Mouse (Mus musculus) liver, embryonic 18 days (tissue): ENCODE data around the gene 5031439G07Rik. TPM values are rescaled to one million over a fixed set of nuclear protein-coding genes. Genes with fewer than 3 reads are reported as not detected.

ENCODE experiments used
- polyA plus RNA-seq: library from polyadenylated mRNA; depleted of rRNA; stranded (reverse); fragments of >200 nt; gene quantifications from 2 replicates; pipeline ENCODE4 v1.2.3, GENCODE M21; 2012; rRNA removed

The 5031439G07Rik gene
- polyA plus RNA-seq = 2.3 TPM in 2 replicates

GRCm38 (mm10) chr15:84987874-84988825 lies at the start of gene 5031439G07Rik:
Gene 5031439G07Rik (minus strand): TSS chr15:84988551.

GRCm38 (mm10) chr15:85028648-85029047 lies 40.3 kb upstream of the 5031439G07Rik start, which contains the start of gene Fam118a:
Gene Fam118a (plus strand): TSS chr15:85028948.

GRCm38 (mm10) chr15:85016951-85017664 lies 28.8 kb upstream of the 5031439G07Rik start, which contains the start of gene Upk3a:
Gene Upk3a (plus strand): TSS chr15:85017141.

GRCm38 (mm10) chr15:84922884-84923507 lies 65.4 kb downstream of the 5031439G07Rik start, which contains the start of gene Nup50:
Gene Nup50 (plus strand): TSS chr15:84923411.

GRCm38 (mm10) chr15:84919938-84920337 lies 68.4 kb downstream of the 5031439G07Rik start, which contains the start of gene Gm29666:
Gene Gm29666 (minus strand): TSS chr15:84920038.

Other genes starting within 250 kb of the 5031439G07Rik start
- 0.16 and 0.25 TPM in 2 replicates for gene Phf21b, start 132.5 kb downstream of the 5031439G07Rik start, polyA plus RNA-seq
- 0.26 and 0.28 TPM in 2 replicates for gene Gm29666, start 68.5 kb downstream of the 5031439G07Rik start, polyA plus RNA-seq
- gene Nup50, start 65.1 kb downstream of the 5031439G07Rik start, polyA plus RNA-seq = 7.2 and 7.7 TPM in 2 replicates
- gene Upk3a, start 28.6 kb upstream of the 5031439G07Rik start, polyA plus RNA-seq = not detected in 2 replicates
- gene Fam118a, start 40.4 kb upstream of the 5031439G07Rik start, polyA plus RNA-seq = 2.4 and 3.1 TPM in 2 replicates
- 0.57 and 0.60 TPM in 2 replicates for gene Smc1b, start 143.4 kb upstream of the 5031439G07Rik start, polyA plus RNA-seq
- not detected in 2 replicates for gene Ribc2, start 143.5 kb upstream of the 5031439G07Rik start, polyA plus RNA-seq
- 2.9 and 3.0 TPM in 2 replicates for gene Fbln1, start 217.4 kb upstream of the 5031439G07Rik start, polyA plus RNA-seq